Mouse (Mus musculus) heart, adult 2 months (tissue): Measurements from ENCODE around the gene Cyp4f39. TPM values are rescaled to one million over a fixed set of nuclear protein-coding genes. Genes with fewer than 3 reads are reported as not detected.

Experiments used
- DNase-seq, 2 experiments: peaks; one replicate each; pipeline ENCODE4 v3.0.0; 2021
- H3K27ac ChIP-seq: fragments of 200-600 bp; 2 replicates; pipeline ENCODE4 v1.8.1; 2022
- H3K27me3 ChIP-seq: fragments of 200-500 bp; 2 replicates; pipeline ENCODE4 v1.6.1; 2012; ENCODE audit warnings: mild to moderate bottlenecking, low read length, inconsistent platforms, mixed read lengths; ENCODE audit not compliant: control insufficient read depth, insufficient read depth
- H3K36me3 ChIP-seq: fragments of 200-500 bp; 2 replicates; pipeline ENCODE4 v1.6.1; 2012; ENCODE audit warnings: low read length, inconsistent platforms; ENCODE audit not compliant: control insufficient read depth, insufficient read depth
- H3K4me1 ChIP-seq: fragments of 200-500 bp; 2 replicates; pipeline ENCODE4 v1.6.1; 2011; ENCODE audit warnings: low read length; ENCODE audit not compliant: control insufficient read depth, insufficient read depth
- H3K4me3 ChIP-seq: fragments of 200-600 bp; 2 replicates; pipeline ENCODE4 v1.8.1; 2022
- H3K79me2 ChIP-seq: fragments of 200-500 bp; replicated peaks from 2 replicates; pipeline ENCODE4 v1.6.1; 2012; ENCODE audit warnings: mild to moderate bottlenecking, inconsistent platforms, low read length, moderate library complexity, mixed read lengths; ENCODE audit not compliant: control insufficient read depth, insufficient read depth
- H3K9ac ChIP-seq: fragments of 200-500 bp; 2 replicates; pipeline ENCODE4 v1.6.1; 2012; ENCODE audit warnings: low read depth, mild to moderate bottlenecking, control low read depth, inconsistent platforms, low read length, mixed read lengths
- CTCF ChIP-seq: fragments of 200-600 bp; IDR thresholded peaks from 2 replicates; pipeline ENCODE4 v1.8.1; 2022; ENCODE audit warnings: antibody characterized with exemption, mild to moderate bottlenecking, moderate library complexity
- EP300 ChIP-seq: fragments of 200-500 bp; IDR thresholded peaks from 2 replicates; pipeline ENCODE4 v1.6.1; 2011; ENCODE audit warnings: low read depth, low read length, control low read depth; ENCODE audit not compliant: insufficient read depth
- POLR2A ChIP-seq: fragments of 200-500 bp; IDR thresholded peaks from 2 replicates; pipeline ENCODE4 v1.6.1; 2011; ENCODE audit warnings: mild to moderate bottlenecking, low read depth, low read length, control low read depth; ENCODE audit not compliant: insufficient read depth
- WGBS: fragments of 180-500 bp; shearing (Covaris S2); methylation state at CpG from one replicate; pipeline ENCODE4 v1.1.7; 2018; 5-methylcytosine and 5-hydroxymethylcytosine counted together
- intact Hi-C: fragments of 180-260 bp; cut with DNase I; formaldehyde crosslinking; loops from one replicate; pipeline ENCODE4 v1.15.1; 2025
- long read RNA-seq: library from polyadenylated mRNA; stranded (forward); transcript quantifications from one replicate; pipeline ENCODE4 v2.0.0, GENCODE M21; 2021
- polyA plus RNA-seq: library from polyadenylated mRNA; depleted of rRNA; stranded (reverse); fragments of >200 nt; gene quantifications from 2 replicates; pipeline ENCODE4 v1.2.3, GENCODE M21; 2012; rRNA removed
- total RNA-seq, 2 experiments: library from RNA; stranded (reverse); gene quantifications; 2 replicates each; pipeline ENCODE4 v1.2.3; 2021

Cyp4f39 gene
- total RNA-seq (not detected), polyA plus RNA-seq (0.21 TPM in 1 of 2 replicates, not detected in the other)
- long read RNA-seq, result 0 reads

- Histone ChIP-seq H3K4me3 (no peak within 1 kb of the TSS), H3K36me3 (no peaks in the 10 kb centered on the region), H3K4me1 (no peaks in the 10 kb centered on the region), H3K79me2 (no peaks in the 10 kb centered on the region), H3K9ac (no peak within 1 kb of the TSS), H3K27ac (no peak within 1 kb of the TSS), H3K27me3 (no peaks in the 10 kb centered on the region; the same call in 1 of the 2 replicates)
- intact Hi-C loops, result no loop called here
- TF ChIP-seq CTCF, result no peak
- TF ChIP-seq EP300, result no peak
- TF ChIP-seq POLR2A, result no peak
- peak in 1 of 2 experiments; percentile 32 for DNase-seq
- WGBS, result 7% methylated on average over 19 of the region's 19 CpGs
Observed at GRCm38 (mm10) chr17:32452482-32452881, at the start of gene Cyp4f39. Gene Cyp4f39 (plus strand): TSS chr17:32452723.

- 48% methylated on average over 11 of the region's 11 CpGs for WGBS
- intact Hi-C loops, result no loop called here
- Histone ChIP-seq H3K27ac (no peak overlapping the region), H3K36me3 (no peaks in the 10 kb centered on the region), H3K4me3 (no peak overlapping the region), H3K4me1 (no peaks in the 10 kb centered on the region), H3K9ac (no peak overlapping the region), H3K79me2 (no peaks in the 10 kb centered on the region), H3K27me3 (no peaks in the 10 kb centered on the region)
- peak in 1 of 2 experiments; percentile 33 for DNase-seq
- TF ChIP-seq EP300 (no peak), POLR2A (no peak)
Observed at GRCm38 (mm10) chr17:32402779-32403157, 49.8 kb upstream of the Cyp4f39 start.

GRCm38 (mm10) chr17:32403417-32403816 lies 49.1 kb upstream of the Cyp4f39 start, which contains the start of gene Rasal3:
Gene Rasal3 (minus strand): TSS chr17:32403583.
- no peak within 1 kb of the TSS for H3K27ac ChIP-seq
- H3K36me3 ChIP-seq, result no peaks in the 10 kb centered on the region
- TF ChIP-seq POLR2A, result no peak
- TF ChIP-seq CTCF, result no peak
- TF ChIP-seq EP300, result no peak
- no peaks in the 10 kb centered on the region for H3K27me3 ChIP-seq
- DNase-seq, result no peak
- H3K4me1 ChIP-seq, result no peaks in the 10 kb centered on the region
- WGBS, result 62% methylated on average over 8 of the region's 8 CpGs
- H3K9ac ChIP-seq, result no peak within 1 kb of the TSS
- intact Hi-C loops, result no loop called here
- H3K4me3 ChIP-seq, result no peak within 1 kb of the TSS
- H3K79me2 ChIP-seq, result no peaks in the 10 kb centered on the region

- no peak for DNase-seq
- Histone ChIP-seq H3K9ac (no peak overlapping the region), H3K27me3 (peaks cover 2% of the 10 kb centered on the region; the same call in 1 of the 2 replicates), H3K36me3 (no peaks in the 10 kb centered on the region), H3K79me2 (no peaks in the 10 kb centered on the region), H3K4me1 (no peaks in the 10 kb centered on the region), H3K4me3 (no peak overlapping the region), H3K27ac (no peak overlapping the region)
- WGBS, result 79% methylated on average over 6 of the region's 6 CpGs
- intact Hi-C loops, result no loop called here
- TF ChIP-seq POLR2A, result no peak
- TF ChIP-seq EP300, result no peak
- TF ChIP-seq CTCF, result no peak
Observed at GRCm38 (mm10) chr17:32411898-32412297, 40.6 kb upstream of the Cyp4f39 start.

- Histone ChIP-seq H3K4me3 (no peak overlapping the region), H3K79me2 (no peaks in the 10 kb centered on the region)
- 30% methylated on average over 24 of the region's 24 CpGs for WGBS
Observed at GRCm38 (mm10) chr17:32415417-32416020, 37.0 kb upstream of the Cyp4f39 start.

GRCm38 (mm10) chr17:32416771-32417170 lies 35.8 kb upstream of the Cyp4f39 start:
- whole genome bisulfite sequencing, result 94% methylated on average over 14 of the region's 14 CpGs
- TF ChIP-seq CTCF (no peak), POLR2A (no peak), EP300 (no peak)
- DNase-seq, result no peak
- no peaks in the 10 kb centered on the region for H3K79me2 ChIP-seq
- intact Hi-C loops, result no loop called here
- peaks cover 2% of the 10 kb centered on the region; the same call in 1 of the 2 replicates for H3K27me3 ChIP-seq
- H3K36me3 ChIP-seq, result no peaks in the 10 kb centered on the region
- H3K9ac ChIP-seq, result no peak overlapping the region
- H3K4me3 ChIP-seq, result no peak overlapping the region
- H3K27ac ChIP-seq, result no peak overlapping the region
- no peaks in the 10 kb centered on the region for H3K4me1 ChIP-seq

More at GRCm38 (mm10) chr17:32415417-32416020, 37.0 kb upstream of the Cyp4f39 start:
- Histone ChIP-seq H3K36me3 (no peaks in the 10 kb centered on the region), H3K4me1 (no peaks in the 10 kb centered on the region), H3K27ac (no peak overlapping the region), H3K9ac (no peak overlapping the region), H3K27me3 (peaks cover 2% of the 10 kb centered on the region; the same call in 1 of the 2 replicates)
- TF ChIP-seq EP300 (no peak), CTCF (no peak), POLR2A (no peak)
- no peak for DNase-seq
- intact Hi-C loops, result no loop called here
